Mouse (Mus musculus): ENCODE data around the gene Ovol1.

Gene Ovol1

DNA sequence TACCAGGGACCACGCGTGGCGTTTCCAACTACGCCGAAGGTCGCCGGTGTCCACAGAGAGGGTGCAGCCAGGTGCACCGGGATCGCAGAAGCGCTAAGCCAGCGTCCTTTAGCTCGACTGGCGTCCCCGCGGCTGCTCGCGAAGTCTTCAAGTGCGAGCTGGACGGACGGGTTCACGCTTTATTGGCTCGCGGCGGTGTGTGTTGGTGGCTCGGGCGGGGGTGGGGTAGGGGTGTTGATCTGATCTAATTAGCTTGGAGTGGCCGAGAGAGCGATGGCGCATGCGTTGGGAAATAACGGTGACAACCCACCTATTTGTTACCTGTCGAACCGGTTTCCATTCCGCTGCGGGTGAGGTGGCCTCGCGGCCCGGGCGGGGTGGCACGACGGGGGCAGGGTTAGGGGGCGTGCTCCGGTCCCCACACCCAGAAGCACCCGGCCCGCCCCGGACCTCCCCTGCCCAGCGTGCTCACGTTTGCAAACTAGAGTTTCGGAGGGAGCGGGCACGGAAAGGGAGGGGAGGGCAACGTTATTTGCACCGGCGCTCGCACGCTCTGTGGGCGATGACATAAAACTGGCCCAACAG, at the start of gene Ovol1:
TSS of gene Ovol1 (minus strand) at position 190 of the 585 bp plus-strand sequence.
- peak; percentile 32 for DNase-seq

DNA sequence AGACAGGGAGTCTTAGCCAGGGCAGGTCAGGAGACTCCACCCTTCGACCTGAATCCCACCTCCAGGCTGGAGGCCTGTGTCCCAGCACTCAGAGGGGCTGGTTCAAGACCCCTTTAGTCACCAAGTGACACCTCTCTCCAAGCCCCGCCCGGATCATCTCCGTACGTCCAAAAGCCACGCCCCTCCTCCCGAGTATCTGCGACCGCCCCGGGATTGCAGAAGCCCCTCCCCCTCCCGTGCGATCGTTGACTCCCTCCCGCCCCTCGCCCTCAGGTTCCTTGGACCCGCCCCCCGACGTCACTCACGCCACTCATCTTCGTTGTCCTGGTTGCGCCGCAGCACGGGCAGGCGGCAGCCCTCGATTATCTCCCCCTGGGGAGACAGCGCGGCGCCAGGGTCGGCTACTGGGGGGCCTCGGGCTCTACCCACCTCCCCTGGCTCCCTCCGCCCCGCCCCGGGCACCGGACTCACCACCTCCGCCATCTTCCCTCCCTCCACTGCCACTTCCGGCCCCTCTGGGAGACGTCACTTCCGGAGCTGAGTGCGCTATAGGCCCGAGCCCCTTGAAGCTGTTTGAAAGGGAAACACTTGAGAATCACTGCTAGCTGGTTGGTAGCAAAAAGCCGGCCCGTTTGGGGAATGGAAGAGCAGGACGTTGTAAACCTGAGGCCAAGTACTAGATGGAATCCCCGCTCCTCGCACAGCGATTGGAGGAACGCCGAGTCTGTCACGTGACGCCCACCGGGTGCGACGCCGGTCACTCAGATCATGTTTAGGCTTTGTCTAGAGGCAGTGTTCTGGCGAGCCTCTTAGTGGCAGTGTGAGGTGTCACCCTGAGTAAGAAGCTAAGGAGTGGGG, 49.3 kb upstream of the Ovol1 start, which contains the start of gene Kat5:
TSS of gene Kat5 (minus strand) at position 691 of the 858 bp plus-strand sequence.
- peak; percentile 93 for DNase-seq

DNA sequence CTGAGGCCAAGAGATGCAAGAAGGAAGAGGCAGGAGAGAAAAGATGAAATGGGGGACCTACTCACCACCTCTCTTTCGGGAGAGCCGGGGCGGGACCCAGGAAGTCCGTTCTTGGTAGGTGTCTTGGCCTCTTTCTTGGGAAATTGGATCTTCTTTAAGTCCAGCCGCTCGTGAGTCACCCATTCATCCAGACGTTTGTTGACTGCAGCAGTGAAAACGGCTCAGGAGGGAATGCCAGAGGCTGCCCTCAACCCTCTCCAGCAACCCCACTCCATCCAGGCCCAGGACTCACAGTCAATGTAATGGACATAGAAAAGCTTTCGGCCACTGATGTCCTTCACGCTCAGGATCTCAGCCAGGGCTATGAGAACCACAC, 48.7 kb upstream of the Ovol1 start:
- no peak for DNase-seq

DNA sequence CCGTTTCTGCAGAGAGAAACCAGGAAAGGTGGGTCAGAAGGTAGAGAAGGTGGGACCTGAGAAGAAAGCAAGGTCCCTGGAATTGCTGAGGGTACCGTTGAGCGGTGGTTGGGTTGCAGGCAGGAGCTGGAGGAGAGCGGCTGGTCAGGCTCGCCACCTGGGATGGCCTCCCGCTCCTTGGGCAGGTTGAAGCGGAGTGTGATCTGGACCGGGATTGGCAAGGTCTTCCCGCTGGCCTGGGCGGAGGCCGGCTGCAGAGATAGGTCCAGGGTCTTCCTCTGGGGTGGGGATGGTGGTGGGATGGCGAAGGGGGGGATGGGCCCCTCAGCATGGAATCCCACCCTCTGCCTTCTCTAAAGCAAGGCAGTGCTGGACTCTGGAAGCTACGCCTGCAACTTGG, 48.3 kb upstream of the Ovol1 start:
- no peak for DNase-seq

DNA sequence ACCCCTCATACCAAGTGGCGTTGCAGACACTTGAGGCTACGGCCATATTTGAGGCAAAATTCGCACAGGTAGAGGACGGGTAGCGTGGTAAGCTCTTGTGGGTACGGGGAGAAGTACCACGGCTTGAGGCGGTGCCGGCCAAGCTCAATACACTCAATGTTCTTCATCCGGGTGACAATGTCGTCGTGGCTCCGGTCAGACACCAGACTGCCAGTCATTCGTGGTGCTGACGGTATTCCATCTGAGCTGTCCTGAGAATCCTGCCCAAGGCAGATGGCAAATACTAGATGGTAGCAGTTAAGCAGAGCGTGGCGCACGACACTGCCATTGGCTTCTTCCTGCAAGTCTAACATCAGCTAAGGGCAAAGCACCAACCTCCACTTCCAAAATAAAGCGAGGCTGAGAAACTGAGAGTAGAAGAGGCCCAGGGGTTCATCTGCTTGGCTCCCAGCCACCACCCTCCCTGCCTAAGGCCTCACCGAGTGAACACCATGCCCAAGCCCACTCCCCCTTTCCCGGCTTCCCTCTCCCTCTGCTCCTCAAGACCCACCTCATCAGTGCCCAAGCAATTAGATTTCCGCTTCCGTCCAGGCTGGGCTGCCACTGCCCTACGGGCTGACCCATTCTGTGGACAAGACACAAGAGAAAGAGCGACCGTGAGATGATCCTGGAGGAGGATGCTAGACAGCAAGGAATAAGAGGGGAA, 47.4 kb upstream of the Ovol1 start:
- no peak for DNase-seq

DNA sequence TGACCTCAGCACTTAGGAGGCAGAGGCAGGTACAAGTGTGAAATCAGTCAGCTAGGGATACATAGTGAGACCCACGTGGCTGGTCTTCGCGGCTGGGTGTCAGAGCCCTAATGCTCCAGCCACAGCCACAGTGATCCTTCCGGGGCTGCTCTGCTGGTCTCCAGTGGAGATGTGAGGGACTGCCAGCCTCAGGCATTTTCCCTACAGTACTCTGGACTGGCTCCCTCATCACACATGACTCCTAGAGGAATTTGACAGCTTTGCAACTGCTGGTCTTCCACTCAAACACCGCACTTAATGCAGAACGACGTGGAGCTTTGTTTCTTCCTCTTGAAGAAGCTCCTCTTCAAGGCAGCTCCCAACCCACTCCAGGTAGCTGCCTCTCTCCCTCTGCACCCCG, 45.8 kb upstream of the Ovol1 start:
- DNase-seq, result no peak

DNA sequence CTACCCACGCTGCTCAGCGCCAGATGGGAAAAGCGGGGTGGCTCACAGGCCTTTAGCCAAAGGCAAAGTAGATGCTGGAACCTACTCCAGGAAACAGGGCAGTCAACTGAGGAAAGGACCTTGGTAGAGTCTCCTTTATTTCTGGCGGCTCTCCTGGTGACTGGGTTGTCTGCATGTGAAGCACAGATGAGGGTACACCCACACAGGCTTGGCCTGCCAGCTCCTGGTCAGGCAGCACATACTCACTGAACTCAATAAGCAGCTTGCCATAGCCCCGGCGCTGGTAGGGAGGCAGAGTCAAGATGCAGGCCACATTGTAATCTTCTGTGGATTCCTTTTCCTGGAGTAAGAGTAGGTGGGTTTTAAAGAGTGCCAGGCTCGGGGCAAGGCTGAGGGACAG, 44.7 kb upstream of the Ovol1 start:
- no peak for DNase-seq

DNA sequence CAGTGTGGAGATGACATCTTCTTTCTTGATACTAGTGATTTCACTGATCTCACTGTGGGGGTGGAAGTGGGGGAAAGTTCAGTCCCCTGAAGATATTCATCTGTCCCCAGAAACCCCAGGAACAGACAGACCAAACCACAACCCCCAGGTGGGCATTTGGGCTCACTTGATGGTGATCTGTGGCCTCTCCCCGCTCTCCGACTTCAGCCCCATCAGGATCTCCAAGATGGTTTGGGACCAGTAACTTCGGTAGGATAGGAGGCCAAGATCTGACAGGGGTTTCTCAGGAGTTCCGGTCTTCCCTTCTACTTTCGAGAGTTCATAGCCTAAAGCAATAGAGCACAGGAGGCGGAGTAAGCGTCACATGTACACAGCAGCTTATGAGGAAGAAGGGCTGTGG, 43.2 kb upstream of the Ovol1 start:
- no peak for DNase-seq

DNA sequence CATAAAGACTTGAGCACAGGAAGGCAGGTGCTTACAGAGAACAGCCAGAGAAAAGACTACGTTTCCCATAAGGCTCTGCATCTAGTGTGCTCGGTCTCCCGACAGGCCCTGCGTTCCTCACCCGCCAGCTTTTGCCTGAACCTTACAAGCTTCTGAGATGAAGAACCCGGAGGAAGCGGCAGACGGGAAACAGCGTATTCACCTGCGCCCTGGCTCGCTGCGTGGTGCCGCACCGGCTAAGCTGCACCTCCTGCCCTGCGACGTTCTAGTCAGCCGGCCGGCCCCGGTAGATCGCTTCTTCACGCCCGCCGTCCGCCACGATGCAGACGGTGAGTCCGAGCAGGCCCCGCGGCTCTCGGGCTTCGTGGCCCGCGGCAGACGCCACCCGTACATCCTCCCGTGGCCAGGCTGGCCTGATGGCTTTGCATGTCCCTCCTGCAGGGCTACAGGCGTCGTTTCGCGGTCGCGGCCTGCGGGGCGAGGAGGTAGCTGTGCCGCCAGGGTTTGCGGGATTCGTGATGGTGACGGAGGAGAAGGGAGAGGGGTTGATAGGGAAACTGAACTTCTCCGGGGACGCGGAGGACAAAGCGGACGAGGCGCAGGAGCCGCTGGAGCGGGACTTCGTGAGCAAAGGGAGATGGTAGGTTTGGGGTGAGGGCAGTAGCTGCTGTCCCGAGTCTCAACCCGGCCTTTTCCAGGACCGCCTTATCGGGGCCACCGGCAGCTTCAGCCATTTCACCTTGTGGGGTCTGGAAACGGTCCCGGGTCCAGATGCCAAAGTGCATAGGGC, 41.5 kb upstream of the Ovol1 start, which contains the start of gene Rnaseh2c:
TSS of gene Rnaseh2c (plus strand) at position 122 of the 790 bp plus-strand sequence.
- DNase-seq, result peak; percentile 84

DNA sequence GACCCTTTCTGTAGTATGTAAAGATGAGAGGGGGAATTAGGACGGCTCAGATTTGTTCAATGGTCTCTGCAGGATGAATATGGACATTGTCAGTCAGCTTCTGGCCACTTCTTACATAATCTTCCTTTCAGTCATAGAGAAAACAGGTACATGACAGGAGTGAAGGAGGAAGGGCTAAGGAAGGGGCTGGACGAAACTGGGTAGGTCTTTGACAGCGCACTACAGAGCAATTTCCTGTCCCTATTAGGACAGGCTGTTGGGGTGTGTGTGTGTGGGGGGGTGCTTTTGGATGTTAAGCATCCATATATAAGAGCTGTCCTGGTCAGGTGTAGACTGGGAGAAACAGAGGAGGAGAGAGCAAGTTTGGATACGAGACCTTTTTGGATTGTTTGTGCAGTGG, 38.8 kb upstream of the Ovol1 start:
- no peak for DNase-seq

DNA sequence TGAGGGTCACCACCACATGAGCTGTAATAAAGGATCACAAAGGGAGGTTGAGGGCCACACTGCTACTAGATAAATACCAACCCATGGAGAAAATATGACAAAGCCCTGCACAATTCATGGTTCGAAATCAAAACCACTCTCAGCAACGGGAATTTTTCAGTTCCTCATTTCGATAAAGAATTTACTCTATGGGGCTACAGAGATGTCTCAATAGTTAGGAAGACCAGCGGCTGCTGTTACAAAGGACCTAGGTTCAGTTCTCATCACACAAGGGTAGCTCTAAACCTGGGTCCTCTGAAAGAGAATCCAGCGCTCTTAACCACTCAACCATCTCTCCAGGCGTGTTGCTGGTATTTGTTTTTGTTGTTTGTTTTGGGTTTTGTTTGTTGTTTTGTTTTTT, 31.4 kb upstream of the Ovol1 start:
- no peak for DNase-seq

DNA sequence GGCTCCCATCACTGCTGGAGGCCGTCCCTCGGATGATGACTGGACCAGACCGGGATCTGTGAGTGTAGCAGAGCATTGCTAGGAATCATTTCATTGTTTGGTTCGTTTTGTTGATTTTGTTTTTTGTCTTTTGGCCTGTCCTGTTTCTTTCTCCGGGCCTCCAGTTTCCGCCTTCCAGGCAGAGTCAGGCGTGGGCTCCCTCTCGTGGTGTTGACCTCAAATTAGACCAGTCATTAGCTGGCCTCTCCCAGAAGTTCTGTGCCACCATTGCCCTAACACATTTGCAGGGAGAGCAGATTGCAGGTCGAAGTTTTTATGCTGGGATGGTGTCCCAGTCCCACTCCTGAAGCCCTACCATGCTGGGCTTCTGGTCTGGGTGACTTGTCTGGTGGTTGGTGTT, 28.7 kb upstream of the Ovol1 start:
- DNase-seq, result no peak

DNA sequence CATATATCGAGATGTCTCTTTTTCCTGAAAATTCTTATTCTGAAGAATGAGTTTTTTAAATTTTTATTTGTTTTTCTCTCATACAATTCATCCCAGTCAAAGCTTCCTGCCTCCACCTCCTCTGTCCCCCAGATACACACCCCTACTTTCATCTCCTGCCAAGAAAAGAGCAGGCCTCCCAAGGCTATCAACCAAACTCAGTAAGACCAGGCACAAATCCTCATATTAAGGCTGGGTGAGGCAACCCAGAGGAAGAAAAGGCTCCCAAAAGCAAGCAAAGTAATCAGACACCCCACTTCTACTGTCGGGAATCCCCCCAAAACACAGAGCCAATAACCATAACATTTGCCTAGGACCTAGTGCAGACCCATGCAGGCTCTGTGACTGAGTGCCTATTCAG, 21.5 kb upstream of the Ovol1 start:
- no peak for DNase-seq

DNA sequence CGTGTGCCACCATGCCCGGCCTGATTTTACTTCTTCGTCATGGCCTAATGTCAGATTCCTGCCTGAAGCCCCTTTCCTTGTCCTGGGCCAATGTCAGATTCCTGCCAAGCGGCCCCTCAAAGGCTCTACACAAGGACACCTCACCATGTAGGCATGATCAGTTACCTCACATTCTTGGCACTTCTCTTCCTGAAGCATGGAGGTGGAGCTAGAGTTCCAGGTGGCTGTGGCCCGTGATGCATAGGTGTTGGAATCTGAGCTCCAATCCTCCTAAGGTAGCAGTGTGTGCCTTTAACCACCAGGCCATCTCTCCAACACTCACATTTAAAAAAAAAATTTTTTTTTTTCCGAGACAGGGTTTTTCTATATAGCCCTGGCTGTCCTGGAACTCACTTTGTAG, 20.3 kb upstream of the Ovol1 start:
- no peak for DNase-seq

DNA sequence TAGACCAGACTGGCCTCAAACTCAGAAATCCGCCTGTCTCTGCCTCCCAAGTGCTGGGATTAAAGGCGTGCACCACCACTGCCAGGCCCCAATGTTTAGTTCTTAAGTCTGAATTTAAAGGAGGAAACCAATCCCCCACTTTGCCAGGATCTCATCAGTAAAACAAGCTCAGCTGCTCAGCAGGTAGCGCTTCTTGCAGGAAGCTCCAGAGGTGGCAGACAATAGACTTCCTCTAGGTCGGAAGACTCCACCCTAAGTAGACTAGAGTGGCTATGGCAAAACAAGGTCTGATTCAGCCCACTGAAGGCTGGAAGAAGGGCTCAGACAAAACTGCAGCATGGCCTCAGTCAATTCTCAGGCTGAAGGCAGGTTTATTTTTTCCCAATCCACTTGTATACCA, 19.5 kb upstream of the Ovol1 start:
- no peak for DNase-seq

DNA sequence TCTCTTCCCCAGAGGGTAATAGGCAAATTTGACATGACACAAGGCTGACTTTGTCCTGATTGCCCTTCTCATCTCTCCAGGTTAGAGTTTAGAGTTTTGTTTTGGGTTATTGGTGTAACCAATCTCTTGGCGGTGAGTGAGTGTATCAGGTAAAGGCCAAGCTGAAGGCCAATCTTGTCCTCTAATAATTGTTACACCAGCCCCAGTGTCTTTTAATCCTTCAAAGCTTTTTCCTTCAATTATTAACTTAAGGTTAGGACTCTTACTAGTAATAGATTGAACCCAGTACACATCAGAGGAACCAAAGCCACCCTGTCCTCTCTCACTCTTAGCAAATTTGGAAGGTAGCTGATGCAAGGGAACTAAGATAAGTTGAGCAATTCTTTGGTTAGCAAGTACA, 14.9 kb upstream of the Ovol1 start:
- DNase-seq, result no peak

DNA sequence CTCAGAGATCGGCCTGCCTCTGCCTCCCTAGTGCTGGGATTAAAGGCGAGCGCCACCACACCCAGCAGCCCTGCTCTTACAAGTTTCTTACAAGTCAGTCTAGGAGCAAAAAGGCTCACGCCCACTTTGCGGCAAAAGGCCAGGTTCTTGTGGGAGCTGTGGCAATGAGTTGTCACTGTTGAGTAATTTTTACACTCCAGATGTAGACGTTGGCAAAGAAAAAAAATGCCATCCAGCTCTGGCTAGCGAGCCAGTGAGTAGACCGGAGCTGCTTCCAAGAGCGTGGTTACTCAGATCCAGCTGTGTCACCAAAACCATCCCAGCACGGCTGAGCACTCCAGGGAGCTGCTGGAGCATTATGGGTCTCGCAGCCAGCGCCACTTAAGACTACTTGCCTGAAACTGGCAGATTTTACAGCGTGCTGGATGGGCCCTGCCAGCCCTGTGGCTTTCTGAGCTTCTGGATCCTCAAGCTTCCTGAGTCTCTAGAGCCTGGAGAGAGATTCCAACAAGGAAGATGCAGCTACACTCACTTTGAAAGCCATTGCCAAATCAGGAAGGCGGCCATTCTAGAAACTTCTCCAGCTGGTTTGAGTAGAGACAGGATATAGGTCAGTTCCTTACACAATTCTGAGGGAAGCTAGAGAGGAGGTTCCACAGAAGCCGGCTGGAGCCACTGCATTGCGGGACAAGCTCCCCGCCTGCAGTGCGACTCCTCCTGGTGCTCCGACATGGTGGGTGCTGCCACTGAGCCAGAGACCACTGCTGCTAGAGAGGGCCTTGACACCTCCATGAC, 12.1 kb upstream of the Ovol1 start:
- DNase-seq, result no peak

DNA sequence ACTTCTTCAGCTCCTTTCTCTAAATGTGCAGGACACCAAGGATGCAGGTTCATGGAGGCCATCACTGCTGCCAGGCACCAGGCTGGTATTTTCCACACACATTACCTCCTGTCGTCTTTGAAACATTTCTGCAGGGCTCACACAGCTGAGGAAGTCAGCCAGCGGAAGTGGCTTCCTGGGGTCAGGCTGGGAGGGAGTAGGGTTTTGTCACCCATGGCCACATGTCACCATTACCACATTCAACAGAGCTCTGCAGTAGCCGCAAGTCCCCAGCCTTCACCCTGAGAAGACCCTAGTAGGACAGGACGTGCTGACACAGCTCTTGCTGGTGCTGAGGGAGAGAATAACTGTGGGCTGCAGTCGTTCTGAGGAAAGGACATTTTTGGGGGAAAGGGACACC, 11.4 kb upstream of the Ovol1 start:
- DNase-seq, result peak; percentile 48

DNA sequence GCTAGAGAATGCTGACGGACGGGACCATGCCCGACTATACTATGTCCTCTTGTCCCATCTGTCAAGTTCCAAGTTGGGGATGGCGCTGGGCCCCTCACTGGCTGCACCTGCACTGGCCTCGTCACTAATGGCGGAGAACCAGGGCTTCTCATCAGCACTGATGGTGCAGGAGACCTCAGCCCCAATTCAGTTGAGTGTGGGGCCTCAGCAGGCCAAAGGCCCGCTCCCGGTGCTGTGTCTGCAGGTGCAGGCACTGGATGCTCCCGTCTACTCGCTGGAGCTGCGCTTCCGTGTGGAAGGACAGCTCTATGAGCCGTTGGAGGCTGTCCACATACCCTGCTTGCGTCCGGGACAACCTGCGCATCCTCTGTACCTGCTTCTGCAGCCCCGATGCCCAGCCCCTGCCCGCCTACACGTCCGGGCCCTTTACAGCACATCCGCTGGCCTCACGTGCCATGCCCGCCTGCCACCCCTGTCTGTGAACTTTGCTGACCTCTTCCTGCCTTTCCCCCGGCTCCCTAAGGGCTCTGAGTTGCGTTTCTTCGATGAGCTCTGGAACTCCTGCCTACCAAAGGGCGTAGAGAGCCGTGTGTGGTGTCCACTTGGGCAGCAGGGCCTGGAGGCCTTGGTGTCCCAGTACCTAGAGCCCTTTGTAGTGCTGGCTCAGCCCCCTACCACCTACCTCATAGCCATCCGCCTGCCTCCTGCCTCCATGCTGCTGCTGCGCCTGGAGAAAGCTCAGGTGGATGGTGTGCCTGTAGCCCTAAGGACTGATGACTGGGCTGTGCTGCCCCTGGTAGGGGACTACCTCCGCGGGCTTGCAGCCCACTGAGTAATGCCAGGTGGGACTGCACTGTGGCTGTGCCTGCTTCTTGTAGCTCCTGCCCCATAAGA, 10.2 kb upstream of the Ovol1 start:
- no peak for DNase-seq

DNA sequence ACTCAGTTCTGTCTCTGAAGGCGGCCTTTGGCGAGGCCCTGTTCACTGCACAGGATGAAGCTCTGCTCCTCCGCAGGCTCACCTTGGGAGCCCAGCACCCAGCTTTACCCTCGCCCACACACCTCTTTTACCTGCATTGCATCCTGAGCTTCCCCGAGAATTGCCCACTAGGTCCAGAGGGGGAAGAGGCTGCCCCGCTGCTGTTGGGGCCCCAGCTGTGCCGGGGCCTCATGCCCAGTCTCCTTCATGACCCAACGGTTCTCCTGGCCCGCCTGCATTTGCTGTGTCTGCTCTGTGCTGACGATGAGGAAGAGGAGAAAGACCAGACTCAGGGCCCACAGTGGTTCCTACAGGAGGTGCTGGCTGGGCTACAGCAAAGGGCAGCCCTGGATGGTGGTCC, 9.1 kb upstream of the Ovol1 start:
- DNase-seq, result no peak

DNA sequence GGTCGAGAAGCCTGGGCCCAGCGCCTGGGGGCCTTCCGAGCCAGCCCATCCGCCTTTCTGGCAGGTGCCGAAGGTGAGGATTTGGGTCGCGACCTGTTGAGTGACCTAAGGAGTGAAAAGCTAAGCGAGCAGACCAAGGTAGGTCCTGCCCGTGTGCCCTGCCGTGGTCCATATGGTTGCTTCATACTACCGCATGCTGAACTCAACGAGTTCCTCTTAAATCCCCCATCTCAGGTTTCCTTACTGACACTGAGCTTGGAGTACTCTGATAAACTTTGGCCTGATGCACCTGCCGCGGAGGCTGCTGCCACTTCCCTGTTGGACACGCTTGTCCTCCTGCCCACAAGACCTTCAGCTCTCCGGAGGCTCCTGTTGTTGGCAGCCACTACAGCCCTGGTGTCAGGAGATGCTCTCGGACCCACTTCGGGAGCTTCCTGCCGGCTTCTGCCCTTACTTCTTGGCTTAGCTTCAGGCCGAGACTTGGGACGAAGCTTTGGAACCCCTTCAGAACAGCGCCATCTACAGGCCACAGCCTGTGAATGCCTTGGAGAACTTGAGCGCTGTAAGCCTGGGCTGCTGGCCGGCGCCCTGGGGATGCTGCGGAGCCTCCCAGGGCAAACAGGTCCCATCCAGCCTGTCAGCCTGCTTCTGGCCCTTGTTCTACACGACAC, 8.2 kb upstream of the Ovol1 start:
- peak; percentile 89 for DNase-seq
